Mouse (Mus musculus) olfactory bulb, adult 2 months (tissue): Measurements from ENCODE around the gene Snrnp70.

Experiments used
- CTCF ChIP-seq: fragments of 200-500 bp; IDR thresholded peaks from 2 replicates; pipeline ENCODE4 v1.5.1; 2012; ENCODE audit warnings: low read depth, mild to moderate bottlenecking, low read length, moderate library complexity; ENCODE audit not compliant: insufficient read depth
- POLR2A ChIP-seq: fragments of 200-500 bp; IDR thresholded peaks from 2 replicates; pipeline ENCODE4 v1.6.1; 2012; ENCODE audit warnings: mild to moderate bottlenecking, low read depth, low read length, moderate library complexity; ENCODE audit not compliant: insufficient read depth

DNA sequence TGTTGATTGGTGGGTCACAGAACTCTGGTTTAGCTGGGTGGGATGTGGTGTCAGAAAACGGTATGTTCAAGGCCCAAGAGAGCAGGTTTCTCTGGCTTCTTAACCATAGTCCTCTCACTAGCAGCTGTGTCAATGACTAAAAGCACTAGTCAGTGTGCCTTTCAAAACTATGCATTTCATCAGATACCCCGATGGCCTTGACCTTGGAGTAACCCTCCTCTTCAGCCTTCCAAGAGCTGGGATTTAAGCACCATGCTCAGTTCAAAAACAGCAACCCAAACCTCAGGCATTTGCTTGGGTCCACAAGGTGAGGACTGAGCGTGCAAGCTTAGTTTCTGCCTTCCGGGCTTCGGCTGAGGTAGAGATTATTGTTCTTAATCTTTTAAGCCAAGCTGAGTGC is 23.2 kb downstream of the Snrnp70 start:
- TF ChIP-seq CTCF (no peak), POLR2A (no peak)
